Mouse (Mus musculus) limb, embryonic 13.5 days (tissue): ENCODE measurements around the gene Carnmt1. TPM values are rescaled to one million over a fixed set of nuclear protein-coding genes. Genes with fewer than 3 reads are reported as not detected.

ENCODE experiments used
- ATAC-seq: fragments of 200-750 bp; cut with Nextera tagmentation; 2 replicates; pipeline ENCODE4 v1.8.0; 2017; ENCODE audit warnings: low read depth, moderate number of reproducible peaks, moderate TSS enrichment; ENCODE audit not compliant: low FRiP score
- H3K27ac ChIP-seq: fragments of 300-500 bp; sonication (generic); 2 replicates; pipeline ENCODE4 v1.5.1; 2015; ENCODE audit warnings: inconsistent platforms, mild to moderate bottlenecking, moderate library complexity
- H3K27me3 ChIP-seq: fragments of 300-500 bp; sonication (generic); 2 replicates; pipeline ENCODE4 v1.6.1; 2015; ENCODE audit warnings: mild to moderate bottlenecking, inconsistent platforms
- H3K36me3 ChIP-seq: fragments of 300-500 bp; sonication (generic); 2 replicates; pipeline ENCODE4 v1.6.1; 2015; ENCODE audit warnings: inconsistent platforms, mild to moderate bottlenecking, moderate library complexity
- H3K4me1 ChIP-seq: fragments of 300-500 bp; sonication (generic); 2 replicates; pipeline ENCODE4 v1.6.1; 2015; ENCODE audit warnings: inconsistent platforms
- H3K4me2 ChIP-seq: fragments of 300-500 bp; sonication (generic); replicated peaks from 2 replicates; pipeline ENCODE4 v1.6.1; 2015; ENCODE audit warnings: inconsistent platforms, mild to moderate bottlenecking, moderate library complexity
- H3K4me3 ChIP-seq: fragments of 300-500 bp; sonication (generic); 2 replicates; pipeline ENCODE4 v1.5.1; 2015; ENCODE audit warnings: moderate library complexity, mild to moderate bottlenecking, inconsistent platforms
- H3K9ac ChIP-seq: fragments of 300-500 bp; sonication (generic); 2 replicates; pipeline ENCODE4 v1.6.1; 2015; ENCODE audit warnings: mild to moderate bottlenecking, inconsistent platforms
- H3K9me3 ChIP-seq: fragments of 300-500 bp; sonication (generic); 2 replicates; pipeline ENCODE4 v1.6.1; 2016; ENCODE audit warnings: inconsistent platforms
- WGBS: fragments of 180-500 bp; shearing (Covaris S2); methylation state at CpG from one replicate; pipeline ENCODE4 v1.1.7; 2015; 5-methylcytosine and 5-hydroxymethylcytosine counted together
- polyA plus RNA-seq: library from polyadenylated mRNA; unstranded; fragments of >200 nt; fragmentation: Nextera tagmentation; extraction: Ambion mirVana; gene quantifications from 2 replicates; pipeline ENCODE4 v1.2.1, GENCODE M21; 2015

Gene Carnmt1
- polyA plus RNA-seq, 1 experiment from 2014 or later: 30.0 TPM

- no peak overlapping the region for H3K4me3 ChIP-seq
- no peak for ATAC-seq
- no peaks in the 10 kb centered on the region for H3K27me3 ChIP-seq
- H3K9ac ChIP-seq: no peak overlapping the region
- no peak overlapping the region for H3K4me2 ChIP-seq
- WGBS: 86% methylated on average over 7 of the region's 7 CpGs
- H3K9me3 ChIP-seq: no peaks in the 10 kb centered on the region
- H3K27ac ChIP-seq: no peak overlapping the region
- H3K4me1 ChIP-seq: no peaks in the 10 kb centered on the region
- H3K36me3 ChIP-seq: no peaks in the 10 kb centered on the region
Measured at GRCm38 (mm10) chr19:18655999-18656398, 14.6 kb upstream of the Carnmt1 start.

DNA sequence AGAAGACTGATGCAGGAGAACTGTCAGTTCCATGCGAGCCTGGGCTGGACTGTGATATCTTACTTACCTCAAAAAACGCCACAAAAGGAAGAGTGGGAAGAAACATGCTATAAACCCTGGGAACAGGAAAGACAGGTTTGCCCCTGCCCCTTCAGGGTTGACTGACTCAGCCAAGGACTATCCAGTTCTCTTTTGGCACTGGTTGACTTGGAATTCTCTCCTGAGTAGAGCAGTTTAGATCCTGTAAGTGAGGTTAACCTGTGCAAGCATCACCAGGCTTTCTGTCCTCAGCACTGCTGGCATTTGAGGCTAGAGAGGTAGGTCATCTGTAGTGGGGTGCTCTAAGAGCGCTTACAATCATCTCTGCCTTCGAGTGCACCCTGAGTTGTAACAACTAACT is 12.1 kb upstream of the Carnmt1 start:
- 69% methylated on average over 4 of the region's 4 CpGs for WGBS
- Histone ChIP-seq H3K27me3 (no peaks in the 10 kb centered on the region), H3K36me3 (no peaks in the 10 kb centered on the region), H3K4me3 (no peak overlapping the region), H3K9ac (no peak overlapping the region), H3K27ac (no peak overlapping the region), H3K4me2 (no peak overlapping the region), H3K9me3 (no peaks in the 10 kb centered on the region), H3K4me1 (no peaks in the 10 kb centered on the region)
- ATAC-seq: no peak

- 0% methylated on average over 1 of the region's 1 CpGs for WGBS
- H3K4me1 ChIP-seq: no peaks in the 10 kb centered on the region
- no peak overlapping the region for H3K4me3 ChIP-seq
- H3K9ac ChIP-seq: no peak overlapping the region
- no peaks in the 10 kb centered on the region for H3K9me3 ChIP-seq
- ATAC-seq: no peak
- no peaks in the 10 kb centered on the region for H3K27me3 ChIP-seq
- H3K36me3 ChIP-seq: no peaks in the 10 kb centered on the region
- H3K27ac ChIP-seq: no peak overlapping the region
- no peak overlapping the region for H3K4me2 ChIP-seq
Measured at GRCm38 (mm10) chr19:18659349-18659748, 11.2 kb upstream of the Carnmt1 start.

DNA sequence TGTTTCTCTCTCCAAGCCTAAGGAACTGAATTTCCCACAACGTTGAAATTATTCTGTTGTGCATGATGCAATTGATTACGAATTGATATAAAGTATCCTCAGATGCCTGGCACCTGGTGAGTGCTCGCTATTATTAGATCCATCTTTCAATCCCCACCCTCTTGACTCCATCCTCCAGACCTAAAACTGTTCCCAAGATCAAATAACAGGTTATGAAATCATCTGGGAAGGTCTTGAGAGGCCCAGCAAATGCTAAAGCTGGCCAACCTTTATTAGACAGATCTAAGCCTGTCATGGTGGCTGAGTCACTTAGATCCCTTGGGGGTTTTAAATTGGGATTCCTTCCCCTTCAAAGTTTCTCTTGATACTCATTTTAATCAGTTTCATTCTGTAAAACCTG is 10.1 kb upstream of the Carnmt1 start:
- Histone ChIP-seq H3K9me3 (no peaks in the 10 kb centered on the region), H3K27me3 (no peaks in the 10 kb centered on the region), H3K4me3 (no peak overlapping the region), H3K4me2 (no peak overlapping the region), H3K9ac (no peak overlapping the region), H3K27ac (no peak overlapping the region), H3K4me1 (no peaks in the 10 kb centered on the region), H3K36me3 (no peaks in the 10 kb centered on the region)
- 78% methylated on average over 3 of the region's 3 CpGs for whole genome bisulfite sequencing
- no peak for ATAC-seq

DNA sequence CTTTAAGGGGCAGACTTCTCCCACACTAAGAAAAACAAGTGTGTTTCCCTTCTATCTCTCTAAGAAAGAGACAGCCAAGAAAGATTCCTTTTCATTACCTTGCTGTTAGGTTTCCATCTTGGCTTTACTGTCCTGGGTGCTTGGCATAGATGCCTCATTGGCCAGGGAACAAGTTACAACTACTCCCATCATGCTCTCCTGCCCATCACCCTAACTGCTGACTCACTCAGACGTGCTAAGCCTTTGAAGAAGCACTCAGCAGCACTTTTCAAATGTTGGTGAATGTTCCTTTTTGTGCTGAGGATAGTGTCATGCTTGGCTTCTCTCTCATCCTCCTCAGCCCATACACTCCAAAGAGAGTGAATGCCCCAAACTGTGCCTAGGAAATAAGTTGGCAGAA is 8.9 kb upstream of the Carnmt1 start:
- Histone ChIP-seq H3K27me3 (no peaks in the 10 kb centered on the region), H3K4me1 (no peaks in the 10 kb centered on the region), H3K36me3 (no peaks in the 10 kb centered on the region), H3K9ac (no peak overlapping the region), H3K27ac (no peak overlapping the region), H3K4me2 (no peak overlapping the region), H3K4me3 (no peak overlapping the region), H3K9me3 (no peaks in the 10 kb centered on the region)
- no peak for ATAC-seq
- 42% methylated on average over 1 of the region's 1 CpGs for WGBS

GRCm38 (mm10) chr19:18663904-18664303 is 6.7 kb upstream of the Carnmt1 start:
- no peaks in the 10 kb centered on the region for H3K36me3 ChIP-seq
- H3K4me1 ChIP-seq: no peaks in the 10 kb centered on the region
- H3K27ac ChIP-seq: no peak overlapping the region
- H3K9ac ChIP-seq: no peak overlapping the region
- no peak overlapping the region for H3K4me2 ChIP-seq
- 39% methylated on average over 2 of the region's 2 CpGs for WGBS
- no peaks in the 10 kb centered on the region for H3K27me3 ChIP-seq
- no peaks in the 10 kb centered on the region for H3K9me3 ChIP-seq
- H3K4me3 ChIP-seq: no peak overlapping the region
- no peak for ATAC-seq

- 88% methylated on average over 7 of the region's 7 CpGs for WGBS
Measured at GRCm38 (mm10) chr19:18666966-18667365, 3.6 kb upstream of the Carnmt1 start.

GRCm38 (mm10) chr19:18669551-18669950 is 1.0 kb upstream of the Carnmt1 start:
- H3K9me3 ChIP-seq: no peaks in the 10 kb centered on the region
- H3K9ac ChIP-seq: no peak overlapping the region
- WGBS: 96% methylated on average over 7 of the region's 7 CpGs
- H3K4me3 ChIP-seq: no peak overlapping the region
- ATAC-seq: no peak
- no peaks in the 10 kb centered on the region for H3K27me3 ChIP-seq
- no peaks in the 10 kb centered on the region for H3K36me3 ChIP-seq
- peaks cover 20% of the 10 kb centered on the region for H3K4me1 ChIP-seq
- H3K27ac ChIP-seq: no peak overlapping the region
- H3K4me2 ChIP-seq: no peak overlapping the region

More at GRCm38 (mm10) chr19:18666966-18667365, 3.6 kb upstream of the Carnmt1 start:
- peaks cover 4% of the 10 kb centered on the region for H3K4me1 ChIP-seq
- H3K36me3 ChIP-seq: no peaks in the 10 kb centered on the region
- H3K27me3 ChIP-seq: no peaks in the 10 kb centered on the region
- H3K27ac ChIP-seq: no peak overlapping the region
- no peak for ATAC-seq
- no peak overlapping the region for H3K4me3 ChIP-seq
- no peaks in the 10 kb centered on the region for H3K9me3 ChIP-seq
- no peak overlapping the region for H3K4me2 ChIP-seq
- no peak overlapping the region for H3K9ac ChIP-seq

DNA sequence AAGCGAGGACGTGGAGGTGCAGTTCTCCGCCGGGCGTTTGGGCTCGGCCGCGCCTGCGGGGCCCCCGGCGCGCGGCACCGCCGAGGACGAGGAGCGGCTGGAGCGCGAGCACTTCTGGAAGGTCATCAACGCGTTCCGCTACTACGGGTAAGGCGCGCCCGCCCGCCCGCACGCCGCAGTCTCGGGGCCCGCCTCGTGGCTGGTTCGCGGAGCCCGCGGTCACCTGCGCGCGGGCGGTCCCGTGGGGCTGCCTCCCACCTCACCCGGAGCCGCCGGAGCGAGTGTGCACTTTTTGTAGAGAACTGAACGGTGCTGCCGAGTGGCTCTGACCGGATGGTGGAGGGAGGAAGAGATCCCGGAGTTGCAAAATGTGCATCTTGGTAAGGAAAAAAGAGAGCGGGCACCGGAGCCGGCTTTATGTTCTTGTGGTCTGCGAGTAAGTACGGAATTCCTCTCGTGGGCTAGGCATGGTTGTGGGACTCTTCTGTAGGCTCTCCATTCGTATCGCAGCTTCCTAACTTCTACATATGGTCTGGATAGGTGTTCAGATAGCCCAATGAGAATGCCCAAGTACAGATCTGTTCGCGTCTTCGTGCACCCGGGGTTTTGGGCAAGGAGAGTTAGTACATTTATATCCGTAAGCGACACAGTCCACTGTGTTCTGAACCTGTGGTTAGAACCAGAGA is 635 bp downstream of the Carnmt1 start:
- ATAC-seq: peak; percentile 72
- WGBS: under 1% methylated on average over 53 of the region's 64 CpGs
- H3K36me3 ChIP-seq: no peaks in the 10 kb centered on the region
- no peaks in the 10 kb centered on the region for H3K9me3 ChIP-seq
- H3K27ac ChIP-seq: peak overlapping the region; percentile 85
- peak overlapping the region; percentile 84 for H3K9ac ChIP-seq
- peak overlapping the region; percentile 85 for H3K4me2 ChIP-seq
- H3K27me3 ChIP-seq: no peaks in the 10 kb centered on the region
- H3K4me3 ChIP-seq: peak overlapping the region; percentile 78
- H3K4me1 ChIP-seq: peaks cover 20% of the 10 kb centered on the region

- no peaks in the 10 kb centered on the region for H3K36me3 ChIP-seq
- peak overlapping the region; percentile 78 for H3K4me3 ChIP-seq
- H3K27me3 ChIP-seq: no peaks in the 10 kb centered on the region
- ATAC-seq: no peak
- H3K4me2 ChIP-seq: peak overlapping the region; percentile 85
- peak overlapping the region; percentile 43; the same call in 1 of the 2 replicates for H3K9ac ChIP-seq
- 48% methylated on average over 3 of the region's 3 CpGs for whole genome bisulfite sequencing
- H3K27ac ChIP-seq: no peak overlapping the region
- H3K4me1 ChIP-seq: peaks cover 20% of the 10 kb centered on the region
- H3K9me3 ChIP-seq: no peaks in the 10 kb centered on the region
Measured at GRCm38 (mm10) chr19:18672498-18672897, 1.9 kb downstream of the Carnmt1 start.

DNA sequence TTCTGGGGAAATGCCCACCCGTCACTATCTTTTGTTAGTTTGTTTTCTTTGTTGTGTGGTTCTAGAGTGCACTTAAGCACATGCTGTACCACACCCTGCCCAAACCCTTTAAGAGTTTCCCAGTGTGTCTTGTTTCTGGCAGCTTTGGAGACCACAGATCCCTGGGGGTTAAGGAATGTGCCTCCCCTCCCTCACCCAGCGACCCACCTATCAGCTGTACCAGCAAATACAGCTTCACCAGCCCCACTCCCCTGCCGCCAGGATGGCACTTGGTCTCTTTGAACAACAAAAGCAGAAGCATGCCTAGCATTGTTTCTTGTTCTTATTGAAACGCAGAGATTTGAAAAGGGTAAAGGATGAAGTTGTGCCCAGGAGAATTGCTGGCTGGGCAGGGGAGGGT is 2.6 kb downstream of the Carnmt1 start:
- no peak for ATAC-seq
- Histone ChIP-seq H3K4me3 (peak overlapping the region; percentile 78), H3K4me2 (peak overlapping the region; percentile 85), H3K9ac (peak overlapping the region; percentile 43; the same call in 1 of the 2 replicates), H3K9me3 (no peaks in the 10 kb centered on the region), H3K4me1 (peaks cover 20% of the 10 kb centered on the region), H3K27ac (no peak overlapping the region), H3K36me3 (no peaks in the 10 kb centered on the region), H3K27me3 (no peaks in the 10 kb centered on the region)
- WGBS: 35% methylated on average over 4 of the region's 4 CpGs

DNA sequence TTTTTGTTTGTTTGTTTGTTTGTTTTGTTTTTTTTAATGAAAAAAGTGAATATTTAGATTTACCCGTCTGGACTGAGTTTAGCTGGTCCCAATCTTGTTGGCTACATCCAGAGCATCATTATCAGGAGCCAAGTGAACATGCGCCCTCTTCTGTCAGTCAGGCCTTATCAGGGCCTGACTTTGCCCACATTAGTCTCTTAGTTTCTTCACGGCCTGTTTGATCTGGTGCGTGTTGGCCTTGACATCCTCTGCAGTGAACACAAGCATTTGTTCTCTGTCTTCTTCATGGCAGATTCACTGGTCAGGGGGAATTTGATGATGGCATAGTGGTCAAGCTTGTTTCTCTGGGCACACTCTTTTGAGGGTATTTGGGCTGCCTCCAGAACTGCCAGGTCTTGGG is 11.6 kb downstream of the Carnmt1 start:
- ATAC-seq: no peak
- 73% methylated on average over 4 of the region's 4 CpGs for WGBS

DNA sequence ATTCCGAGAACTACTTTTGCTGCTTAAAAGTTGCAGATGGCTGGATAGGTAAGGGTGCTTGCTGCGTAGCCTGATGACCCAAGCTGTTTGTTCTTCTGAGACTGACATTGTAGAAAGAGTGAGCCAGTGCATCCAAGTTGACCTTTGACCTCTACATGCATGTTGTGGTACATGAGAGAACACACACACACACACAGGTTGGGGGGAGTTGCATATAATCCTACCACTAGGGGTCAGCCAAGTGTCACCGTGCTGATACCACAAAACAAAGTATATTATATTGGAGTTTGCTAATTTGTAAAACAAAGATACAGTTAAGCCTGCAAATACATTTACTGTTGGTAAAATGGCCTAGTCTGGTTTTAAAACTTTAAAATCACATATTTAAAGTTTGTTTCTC is 17.0 kb downstream of the Carnmt1 start:
- H3K4me2 ChIP-seq: no peak overlapping the region
- no peaks in the 10 kb centered on the region for H3K4me1 ChIP-seq
- no peaks in the 10 kb centered on the region for H3K27me3 ChIP-seq
- no peak; the same call in 1 of the 2 replicates for ATAC-seq
- 78% methylated on average over 3 of the region's 3 CpGs for WGBS
- H3K9ac ChIP-seq: no peak overlapping the region
- H3K9me3 ChIP-seq: no peaks in the 10 kb centered on the region
- no peak overlapping the region for H3K27ac ChIP-seq
- no peak overlapping the region for H3K4me3 ChIP-seq
- H3K36me3 ChIP-seq: peaks cover 5% of the 10 kb centered on the region

More for the DNA sequence above, 11.6 kb downstream of the Carnmt1 start:
- Histone ChIP-seq H3K27me3 (no peaks in the 10 kb centered on the region), H3K4me1 (no peaks in the 10 kb centered on the region), H3K27ac (no peak overlapping the region), H3K4me2 (no peak overlapping the region), H3K9ac (no peak overlapping the region), H3K4me3 (no peak overlapping the region), H3K9me3 (no peaks in the 10 kb centered on the region), H3K36me3 (peaks cover 25% of the 10 kb centered on the region)
